Mouse (Mus musculus) layer of hippocampus, adult 18-20 months (tissue): ENCODE results near the gene Celsr2. TPM values are rescaled to one million over a fixed set of nuclear protein-coding genes. Genes with fewer than 3 reads are reported as not detected.

ENCODE experiments used
- total RNA-seq, 2 experiments: library from RNA; stranded (reverse); gene quantifications; 2 replicates each; pipeline ENCODE4 v1.2.3; 2021

The Celsr2 gene
- total RNA-seq, 2 experiments from 2014 or later, result 172 to 173 TPM

Other genes with a start within 250 kb of the Celsr2 start
- gene Amigo1, start 229.2 kb downstream of the Celsr2 start, total RNA-seq, result 10 to 100 TPM; 71.6 to 76.8 TPM
- 10 to 100 TPM; 17.4 TPM for gene Cyb561d1, start 214.3 kb downstream of the Celsr2 start, total RNA-seq
- 10 to 100 TPM; 23.5 to 24.8 TPM for gene Atxn7l2, start 204.6 kb downstream of the Celsr2 start, total RNA-seq
- 1 to 10 TPM; 2.8 to 3.2 TPM for gene Sypl2, start 188.9 kb downstream of the Celsr2 start, total RNA-seq
- 10 to 100 TPM; 67.2 to 69.9 TPM for gene Psma5, start 158.6 kb downstream of the Celsr2 start, total RNA-seq
- 100 to 1,000 TPM; 373 to 382 TPM for gene Sort1, start 131.5 kb downstream of the Celsr2 start, total RNA-seq
- under 1 TPM; 0.86 to 0.99 TPM for gene Mybphl, start 50.6 kb downstream of the Celsr2 start, total RNA-seq
- gene Psrc1, start 31.7 kb downstream of the Celsr2 start, total RNA-seq, result 10 to 100 TPM; 23.2 to 25.0 TPM
- 100 to 1,000 TPM; 205 to 221 TPM for gene Sars, start 29.7 kb upstream of the Celsr2 start, total RNA-seq
- gene 1700013F07Rik, start 118.6 kb upstream of the Celsr2 start, total RNA-seq, result 1 to 10 TPM; 3.1 TPM
- 10 to 100 TPM; 25.3 to 32.2 TPM for gene 5330417C22Rik, start 121.0 kb upstream of the Celsr2 start, total RNA-seq
- 10 to 100 TPM; 56.7 to 58.7 TPM for gene Tmem167b, start 146.9 kb upstream of the Celsr2 start, total RNA-seq
- gene Taf13, start 156.1 kb upstream of the Celsr2 start, total RNA-seq, result 10 to 100 TPM; 20.4 to 23.0 TPM
- gene Wdr47, start 175.7 kb upstream of the Celsr2 start, total RNA-seq, result 100 to 1,000 TPM; 112 to 128 TPM
- 10 to 100 TPM; 29.6 to 33.2 TPM for gene Clcc1, start 238.4 kb upstream of the Celsr2 start, total RNA-seq